Mouse (Mus musculus): ENCODE measurements around the gene Dtx3l.

- TF ChIP-seq POLR2A (IDR thresholded peaks at IDR 0.05; ENCODE audit: insufficient read depth, low read depth, low read length) = no peak
- TF ChIP-seq CTCF (IDR thresholded peaks at IDR 0.05; ENCODE audit: insufficient read depth, low read depth, low read length) = no peak
Measured at GRCm38 (mm10) chr16:35922301-35922895, 16.6 kb downstream of the Dtx3l start.
